Mouse (Mus musculus): ENCODE measurements around the gene Plch2. TPM values are rescaled to one million over a fixed set of nuclear protein-coding genes. Genes with fewer than 3 reads are reported as not detected.

Plch2 gene
- polyA plus RNA-seq, 1 experiment from 2014 or later, result 15.4 TPM

- H3K9ac ChIP-seq (ENCODE audit: low read length), result no peak overlapping the region
- no peaks in the 10 kb centered on the region for H3K27me3 ChIP-seq (ENCODE audit: control insufficient read depth, insufficient read depth, low read length)
- no peak for ATAC-seq (ENCODE audit: low FRiP score, low TSS enrichment)
- H3K36me3 ChIP-seq (ENCODE audit: control insufficient read depth, insufficient read depth, low read length), result no peaks in the 10 kb centered on the region
- H3K9me3 ChIP-seq (ENCODE audit: control insufficient read depth, low read length), result no peaks in the 10 kb centered on the region
- DNase-seq (ENCODE audit: low spot score), result no peak
- H3K4me2 ChIP-seq (replicated peaks; ENCODE audit: low read depth), result no peak overlapping the region
- H3K4me1 ChIP-seq (replicated peaks; ENCODE audit: control insufficient read depth, insufficient read depth), result no peaks in the 10 kb centered on the region
- no peak overlapping the region for H3K4me3 ChIP-seq (ENCODE audit: low read depth, low read length)
- TF ChIP-seq EP300 (optimal IDR thresholded peaks at IDR 0.05) (no peak), CTCF (IDR thresholded peaks at IDR 0.05; ENCODE audit: low read depth) (no peak)
- 76% methylated on average over 10 of the region's 10 CpGs for WGBS
- no peak overlapping the region for H3K27ac ChIP-seq (replicated peaks)
These were observed 113.8 kb downstream of the Plch2 start for GRCm38 (mm10) chr4:154942632-154943322.

- 90% methylated on average over 5 of the region's 5 CpGs for WGBS
- ATAC-seq (ENCODE audit: low FRiP score, low TSS enrichment), result no peak
These were observed 114.8 kb downstream of the Plch2 start for GRCm38 (mm10) chr4:154941831-154942230.

GRCm38 (mm10) chr4:154940156-154940555 lies 116.4 kb downstream of the Plch2 start:
- H3K4me1 ChIP-seq (replicated peaks; ENCODE audit: control insufficient read depth, insufficient read depth), result no peaks in the 10 kb centered on the region
- H3K27me3 ChIP-seq (ENCODE audit: control insufficient read depth, insufficient read depth, low read length), result no peaks in the 10 kb centered on the region
- TF ChIP-seq EP300 (optimal IDR thresholded peaks at IDR 0.05) (no peak), CTCF (IDR thresholded peaks at IDR 0.05; ENCODE audit: low read depth) (no peak)
- H3K4me3 ChIP-seq (ENCODE audit: low read depth, low read length), result no peak overlapping the region
- no peak overlapping the region for H3K27ac ChIP-seq (replicated peaks)
- no peak overlapping the region for H3K9ac ChIP-seq (ENCODE audit: low read length)
- no peak overlapping the region for H3K4me2 ChIP-seq (replicated peaks; ENCODE audit: low read depth)
- ATAC-seq (ENCODE audit: low FRiP score, low TSS enrichment) (no peak), DNase-seq (ENCODE audit: low spot score) (no peak)
- H3K9me3 ChIP-seq (ENCODE audit: control insufficient read depth, low read length), result no peaks in the 10 kb centered on the region
- 88% methylated on average over 2 of the region's 2 CpGs for WGBS
- H3K36me3 ChIP-seq (ENCODE audit: control insufficient read depth, insufficient read depth, low read length), result no peaks in the 10 kb centered on the region

More at GRCm38 (mm10) chr4:154941831-154942230, 114.8 kb downstream of the Plch2 start:
- no peak for DNase-seq (ENCODE audit: low spot score)
- Histone ChIP-seq H3K9ac (ENCODE audit: low read length) (no peak overlapping the region), H3K27ac (replicated peaks) (no peak overlapping the region), H3K4me2 (replicated peaks; ENCODE audit: low read depth) (no peak overlapping the region), H3K4me3 (ENCODE audit: low read depth, low read length) (no peak overlapping the region), H3K27me3 (ENCODE audit: control insufficient read depth, insufficient read depth, low read length) (no peaks in the 10 kb centered on the region), H3K36me3 (ENCODE audit: control insufficient read depth, insufficient read depth, low read length) (no peaks in the 10 kb centered on the region), H3K9me3 (ENCODE audit: control insufficient read depth, low read length) (no peaks in the 10 kb centered on the region), H3K4me1 (replicated peaks; ENCODE audit: control insufficient read depth, insufficient read depth) (no peaks in the 10 kb centered on the region)
- no peak for TF ChIP-seq CTCF (IDR thresholded peaks at IDR 0.05; ENCODE audit: low read depth)
- TF ChIP-seq EP300 (optimal IDR thresholded peaks at IDR 0.05), result no peak

- H3K4me1 ChIP-seq (replicated peaks; ENCODE audit: control insufficient read depth, insufficient read depth), result no peaks in the 10 kb centered on the region
- TF ChIP-seq CTCF (IDR thresholded peaks at IDR 0.05; ENCODE audit: low read depth) (no peak), EP300 (optimal IDR thresholded peaks at IDR 0.05) (no peak)
- H3K9me3 ChIP-seq (ENCODE audit: control insufficient read depth, low read length), result no peaks in the 10 kb centered on the region
- DNase-seq (ENCODE audit: low spot score), result no peak
- no peak overlapping the region for H3K4me2 ChIP-seq (replicated peaks; ENCODE audit: low read depth)
- no peak overlapping the region for H3K27ac ChIP-seq (replicated peaks)
- no peaks in the 10 kb centered on the region for H3K27me3 ChIP-seq (ENCODE audit: control insufficient read depth, insufficient read depth, low read length)
- no peak overlapping the region for H3K9ac ChIP-seq (ENCODE audit: low read length)
- no peaks in the 10 kb centered on the region for H3K36me3 ChIP-seq (ENCODE audit: control insufficient read depth, insufficient read depth, low read length)
- no peak for ATAC-seq (ENCODE audit: low FRiP score, low TSS enrichment)
- WGBS, result 70% methylated on average over 1 of the region's 1 CpGs
- no peak overlapping the region for H3K4me3 ChIP-seq (ENCODE audit: low read depth, low read length)
These were observed 118.8 kb downstream of the Plch2 start for GRCm38 (mm10) chr4:154937746-154938145.

GRCm38 (mm10) chr4:154936542-154937255 lies 119.9 kb downstream of the Plch2 start:
- no peak for ATAC-seq (ENCODE audit: low FRiP score, low TSS enrichment)
- H3K27me3 ChIP-seq (ENCODE audit: control insufficient read depth, insufficient read depth, low read length), result no peaks in the 10 kb centered on the region
- 58% methylated on average over 8 of the region's 8 CpGs for WGBS
- H3K4me3 ChIP-seq (ENCODE audit: low read depth, low read length), result no peak overlapping the region
- no peak for TF ChIP-seq CTCF (IDR thresholded peaks at IDR 0.05; ENCODE audit: low read depth)
- TF ChIP-seq EP300 (optimal IDR thresholded peaks at IDR 0.05), result no peak
- no peak for DNase-seq (ENCODE audit: low spot score)
- no peak overlapping the region for H3K9ac ChIP-seq (ENCODE audit: low read length)
- no peak overlapping the region for H3K27ac ChIP-seq (replicated peaks)
- H3K9me3 ChIP-seq (ENCODE audit: control insufficient read depth, low read length), result no peaks in the 10 kb centered on the region
- H3K36me3 ChIP-seq (ENCODE audit: control insufficient read depth, insufficient read depth, low read length), result no peaks in the 10 kb centered on the region
- no peak overlapping the region for H3K4me2 ChIP-seq (replicated peaks; ENCODE audit: low read depth)
- H3K4me1 ChIP-seq (replicated peaks; ENCODE audit: control insufficient read depth, insufficient read depth), result no peaks in the 10 kb centered on the region

GRCm38 (mm10) chr4:154935788-154936187 lies 120.8 kb downstream of the Plch2 start:
- DNase-seq (ENCODE audit: low spot score) (no peak), ATAC-seq (ENCODE audit: low FRiP score, low TSS enrichment) (no peak)
- Histone ChIP-seq H3K36me3 (ENCODE audit: control insufficient read depth, insufficient read depth, low read length) (no peaks in the 10 kb centered on the region), H3K27me3 (ENCODE audit: control insufficient read depth, insufficient read depth, low read length) (no peaks in the 10 kb centered on the region), H3K4me1 (replicated peaks; ENCODE audit: control insufficient read depth, insufficient read depth) (no peaks in the 10 kb centered on the region), H3K27ac (replicated peaks) (no peak overlapping the region), H3K9ac (ENCODE audit: low read length) (no peak overlapping the region), H3K4me3 (ENCODE audit: low read depth, low read length) (no peak overlapping the region), H3K9me3 (ENCODE audit: control insufficient read depth, low read length) (no peaks in the 10 kb centered on the region), H3K4me2 (replicated peaks; ENCODE audit: low read depth) (no peak overlapping the region)
- TF ChIP-seq CTCF (IDR thresholded peaks at IDR 0.05; ENCODE audit: low read depth) (peak; percentile 15; the same call in 1 of the 2 replicates), EP300 (optimal IDR thresholded peaks at IDR 0.05) (no peak)
- whole genome bisulfite sequencing, result 73% methylated on average over 7 of the region's 7 CpGs

All from stomach, postnatal 0 days (tissue).